Mouse (Mus musculus) midbrain, embryonic 13.5 days (tissue): ENCODE measurements around the gene Gm21698. TPM values are rescaled to one million over a fixed set of nuclear protein-coding genes. Genes with fewer than 3 reads are reported as not detected.
"Not testable (repeated sequence)": the region's sequence is repeated elsewhere in the genome, so short reads cannot be mapped to it uniquely, and the experiment has no call there.

Source experiments
- ATAC-seq: fragments of 200-750 bp; cut with Nextera tagmentation; 2 replicates; pipeline ENCODE4 v1.8.0; 2017; ENCODE audit warnings: mild to moderate bottlenecking, moderate TSS enrichment, moderate library complexity
- H3K27ac ChIP-seq: fragments of 300-500 bp; sonication (generic); 2 replicates; pipeline ENCODE4 v1.5.1; 2015; ENCODE audit warnings: inconsistent platforms, mild to moderate bottlenecking, moderate library complexity
- H3K27me3 ChIP-seq: fragments of 300-500 bp; sonication (generic); 2 replicates; pipeline ENCODE4 v1.6.1; 2015; ENCODE audit warnings: mild to moderate bottlenecking, inconsistent platforms
- H3K36me3 ChIP-seq: fragments of 300-500 bp; sonication (generic); 2 replicates; pipeline ENCODE4 v1.6.1; 2015; ENCODE audit warnings: mild to moderate bottlenecking, inconsistent platforms
- H3K4me1 ChIP-seq: fragments of 300-500 bp; sonication (generic); replicated peaks from 2 replicates; pipeline ENCODE4 v1.6.1; 2015; ENCODE audit warnings: inconsistent platforms
- H3K4me2 ChIP-seq: fragments of 300-500 bp; sonication (generic); replicated peaks from 2 replicates; pipeline ENCODE4 v1.6.1; 2015; ENCODE audit warnings: moderate library complexity, mild to moderate bottlenecking, inconsistent platforms
- H3K4me3 ChIP-seq: fragments of 300-500 bp; sonication (generic); replicated peaks from 2 replicates; pipeline ENCODE4 v1.5.1; 2015; ENCODE audit warnings: mild to moderate bottlenecking, inconsistent platforms
- H3K9ac ChIP-seq: fragments of 300-500 bp; sonication (generic); replicated peaks from 2 replicates; pipeline ENCODE4 v1.6.1; 2015; ENCODE audit warnings: mild to moderate bottlenecking, inconsistent platforms
- H3K9me3 ChIP-seq: fragments of 300-500 bp; sonication (generic); 2 replicates; pipeline ENCODE4 v1.6.1; 2016; ENCODE audit warnings: mild to moderate bottlenecking, inconsistent platforms
- WGBS: fragments of 180-500 bp; shearing (Covaris S2); methylation state at CpG from one replicate; pipeline ENCODE4 v1.1.7; 2015; 5-methylcytosine and 5-hydroxymethylcytosine counted together
- polyA plus RNA-seq: library from polyadenylated mRNA; unstranded; fragments of >200 nt; fragmentation: Nextera tagmentation; extraction: Ambion mirVana; gene quantifications from 2 replicates; pipeline ENCODE4 v1.2.1, GENCODE M21; 2015

Gm21698 gene
- polyA plus RNA-seq: 0.13 and 0.24 TPM in 2 replicates

GRCm38 (mm10) chr5:25988550-25988949 lies at the start of gene Gm21698:
Gene Gm21698, minus strand, starts transcription at chr5:25988650.
- not testable (repeated sequence) for H3K36me3 ChIP-seq, ATAC-seq, H3K27ac ChIP-seq, H3K4me2 ChIP-seq, H3K4me3 ChIP-seq, H3K4me1 ChIP-seq, H3K9me3 ChIP-seq, H3K27me3 ChIP-seq, H3K9ac ChIP-seq
- WGBS: no CpG with 5 or more reads among the region's 3 CpGs

DNA sequence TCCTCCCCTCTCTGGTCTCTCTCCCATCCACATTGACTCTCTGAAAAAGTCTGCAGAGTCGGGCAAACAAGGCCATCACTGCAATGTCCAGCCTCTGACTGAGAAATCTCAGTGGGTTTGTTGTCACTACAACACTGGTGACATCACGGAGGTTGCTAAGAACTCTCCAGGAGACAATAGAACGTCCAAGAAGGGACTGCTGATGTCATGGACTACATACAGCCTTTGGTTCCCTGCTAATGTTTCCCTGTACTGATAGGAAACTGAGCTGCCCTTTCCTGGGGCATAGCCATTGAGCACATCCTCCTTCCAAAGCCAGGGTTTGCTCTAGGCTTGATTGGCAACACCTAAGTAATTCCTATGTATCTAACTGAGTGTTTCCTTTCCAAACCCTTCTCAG lies 34.4 kb upstream of the Gm21698 start, which contains the start of gene Gm5862:
Gene Gm5862 (minus strand): TSS at position 101 of the 400 bp plus-strand sequence.
- not testable (repeated sequence) for H3K9ac ChIP-seq, H3K9me3 ChIP-seq, H3K4me1 ChIP-seq, H3K27ac ChIP-seq, H3K4me3 ChIP-seq, ATAC-seq, H3K27me3 ChIP-seq, H3K36me3 ChIP-seq, H3K4me2 ChIP-seq
- WGBS: no CpG with 5 or more reads among the region's 3 CpGs

DNA sequence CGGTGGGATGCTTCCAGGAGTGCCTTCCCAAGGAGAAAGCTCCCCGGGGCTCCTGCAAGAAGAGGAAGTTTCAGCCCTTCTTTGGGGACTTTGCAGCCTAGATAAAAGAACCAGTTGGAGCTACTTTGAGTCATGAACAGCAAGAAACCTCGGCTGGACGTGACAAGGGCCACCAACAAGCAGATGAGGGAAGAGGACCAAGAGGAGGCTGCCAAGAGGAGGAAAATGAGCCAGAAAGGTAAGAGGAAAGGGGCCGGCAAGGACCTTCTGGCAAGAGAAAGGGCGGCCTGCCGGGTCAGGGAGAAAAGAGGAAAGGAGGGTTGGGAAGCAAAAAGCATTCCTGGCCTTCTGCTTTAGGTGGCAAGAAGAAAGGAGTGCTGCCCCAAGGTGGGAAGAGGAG lies 19.2 kb upstream of the Gm21698 start:
- Histone ChIP-seq H3K4me3 (peak overlapping the region; percentile 36; the same call in 1 of the 2 replicates), H3K4me2 (peak overlapping the region; percentile 59)
- not testable (repeated sequence) for H3K27ac ChIP-seq, H3K9me3 ChIP-seq, H3K9ac ChIP-seq, ATAC-seq, H3K4me1 ChIP-seq, H3K36me3 ChIP-seq, H3K27me3 ChIP-seq
- WGBS: 71% methylated on average over 7 of the region's 7 CpGs

DNA sequence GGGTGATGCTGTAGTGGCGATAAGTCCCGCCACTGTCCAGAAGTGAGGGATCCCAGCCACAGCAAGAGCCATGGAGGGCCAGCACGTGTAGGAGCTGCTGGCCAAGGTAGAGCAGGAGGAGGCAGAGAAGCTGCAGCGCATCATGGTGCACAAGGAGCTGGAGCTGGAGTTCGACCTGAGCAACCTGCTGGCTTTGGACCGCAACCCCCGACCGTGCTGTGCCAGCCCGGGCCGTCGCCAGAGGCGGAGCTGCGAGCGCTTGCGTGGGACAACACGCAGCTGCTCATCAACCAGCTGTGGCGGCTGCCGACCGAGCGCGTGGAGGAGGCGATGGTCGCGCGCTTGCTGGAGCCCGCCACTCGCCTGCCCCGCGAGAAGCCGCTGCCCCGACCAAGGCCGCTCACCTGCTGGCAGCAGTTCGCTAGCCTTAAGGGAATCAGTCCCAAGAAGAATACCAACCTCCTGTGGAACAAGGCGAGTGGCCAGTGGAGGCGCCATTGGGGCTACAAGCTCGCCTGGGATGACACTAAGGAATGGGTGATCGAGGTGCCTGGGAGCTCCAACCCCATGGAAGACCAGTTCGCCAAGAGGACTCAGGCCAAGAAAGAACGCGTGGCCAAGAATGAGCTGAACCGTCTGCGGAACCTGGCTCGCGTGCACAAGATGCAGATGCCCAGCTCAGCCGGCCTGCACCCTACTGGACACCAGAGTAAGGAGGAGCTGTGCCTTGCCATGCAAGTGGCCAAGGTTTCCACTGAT lies 18.7 kb upstream of the Gm21698 start:
- H3K4me3 ChIP-seq: peak overlapping the region; percentile 36
- ATAC-seq: peak; percentile 98
- H3K9ac ChIP-seq: peak overlapping the region; percentile 54
- WGBS: 19% methylated on average over 45 of the region's 45 CpGs
- H3K27me3 ChIP-seq, H3K27ac ChIP-seq, H3K36me3 ChIP-seq, H3K9me3 ChIP-seq, H3K4me1 ChIP-seq: not testable (repeated sequence)
- H3K4me2 ChIP-seq: peak overlapping the region; percentile 59

GRCm38 (mm10) chr5:26004698-26005097 lies 16.2 kb upstream of the Gm21698 start, which contains the start of gene Gm1979:
Gene Gm1979, minus strand, starts transcription at chr5:26004798.
- H3K27ac ChIP-seq, H3K4me3 ChIP-seq, H3K9ac ChIP-seq, H3K4me1 ChIP-seq, H3K4me2 ChIP-seq, H3K9me3 ChIP-seq, H3K36me3 ChIP-seq, ATAC-seq, H3K27me3 ChIP-seq: not testable (repeated sequence)
- 100% methylated on average over 1 of the region's 2 CpGs for WGBS

DNA sequence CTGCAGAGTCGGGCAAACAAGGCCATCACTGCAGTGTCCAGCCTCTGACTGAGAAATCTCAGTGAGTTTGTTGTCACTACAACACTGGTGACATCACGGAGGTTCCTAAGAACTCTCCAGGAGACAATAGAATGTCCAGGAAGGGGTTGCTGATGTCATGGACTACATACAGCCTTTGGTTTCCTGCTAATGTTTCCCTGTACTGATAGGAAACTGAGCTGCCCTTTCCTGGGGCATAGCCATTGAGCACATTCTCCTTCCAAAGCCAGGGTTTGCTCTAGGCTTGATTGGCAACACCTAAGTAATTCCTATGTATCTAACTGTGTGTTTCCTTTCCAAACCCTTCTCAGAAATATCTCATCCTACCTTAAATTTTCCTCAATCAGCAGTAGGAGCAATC lies 15.9 kb downstream of the Gm21698 start, which contains the start of gene Gm21680:
Gene Gm21680 (minus strand): TSS at position 101 of the 400 bp plus-strand sequence.
- WGBS: no CpG with 5 or more reads among the region's 2 CpGs
- H3K4me1 ChIP-seq, H3K4me3 ChIP-seq, ATAC-seq, H3K9ac ChIP-seq, H3K9me3 ChIP-seq, H3K27ac ChIP-seq, H3K4me2 ChIP-seq, H3K27me3 ChIP-seq, H3K36me3 ChIP-seq: not testable (repeated sequence)

DNA sequence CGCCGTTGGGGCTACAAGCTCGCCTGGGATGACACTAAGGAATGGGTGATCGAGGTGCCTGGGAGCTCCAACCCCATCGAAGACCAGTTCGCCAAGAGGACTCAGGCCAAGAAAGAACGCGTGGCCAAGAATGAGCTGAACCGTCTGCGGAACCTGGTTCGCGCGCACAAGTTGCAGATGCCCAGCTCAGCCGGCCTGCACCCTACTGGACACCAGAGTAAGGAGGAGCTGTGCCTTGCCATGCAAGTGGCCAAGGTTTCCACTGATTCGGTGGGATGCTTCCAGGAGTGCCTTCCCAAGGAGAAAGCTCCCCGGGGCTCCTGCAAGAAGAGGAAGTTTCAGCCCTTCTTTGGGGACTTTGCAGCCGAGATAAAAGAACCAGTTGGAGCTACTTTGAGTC lies 31.4 kb downstream of the Gm21698 start:
- H3K9ac ChIP-seq, H3K27ac ChIP-seq, H3K36me3 ChIP-seq, H3K4me1 ChIP-seq, H3K27me3 ChIP-seq, H3K9me3 ChIP-seq: not testable (repeated sequence)
- H3K4me2 ChIP-seq: peak overlapping the region; percentile 43
- ATAC-seq: peak; percentile 34
- peak overlapping the region; percentile 23 for H3K4me3 ChIP-seq
- 59% methylated on average over 17 of the region's 17 CpGs for WGBS

DNA sequence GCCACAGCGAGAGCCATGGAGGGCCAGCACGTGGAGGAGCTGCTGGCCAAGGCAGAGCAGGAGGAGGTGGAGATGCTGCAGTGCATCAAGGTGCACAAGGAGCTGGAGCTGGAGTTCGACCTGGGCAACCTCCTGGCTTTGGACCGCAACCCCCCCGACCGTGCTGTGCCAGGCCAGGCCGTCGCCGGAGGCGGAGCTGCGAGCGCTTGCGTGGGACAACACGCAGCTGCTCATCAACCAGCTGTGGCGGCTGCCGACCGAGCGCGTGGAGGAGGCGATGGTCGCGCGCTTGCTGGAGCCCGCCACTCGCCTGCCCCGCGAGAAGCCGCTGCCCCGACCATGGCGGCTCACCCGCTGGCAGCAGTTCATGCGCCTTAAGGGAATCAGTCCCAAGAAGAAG lies 31.8 kb downstream of the Gm21698 start:
- 40% methylated on average over 32 of the region's 32 CpGs for WGBS
- H3K36me3 ChIP-seq: not testable (repeated sequence)

GRCm38 (mm10) chr5:25954317-25954716 lies 34.1 kb downstream of the Gm21698 start, which contains the start of gene Gm21671:
Gene Gm21671, minus strand, starts transcription at chr5:25954417.
- not testable (repeated sequence) for H3K4me3 ChIP-seq, ATAC-seq, H3K9me3 ChIP-seq, H3K27me3 ChIP-seq, H3K4me2 ChIP-seq, H3K27ac ChIP-seq, H3K36me3 ChIP-seq, H3K9ac ChIP-seq, H3K4me1 ChIP-seq
- 81% methylated on average over 2 of the region's 2 CpGs for WGBS

More for the DNA sequence above, 31.8 kb downstream of the Gm21698 start:
- H3K4me1 ChIP-seq, H3K9ac ChIP-seq, H3K9me3 ChIP-seq, H3K27me3 ChIP-seq, H3K27ac ChIP-seq: not testable (repeated sequence)
- peak; percentile 83 for ATAC-seq
- H3K4me2 ChIP-seq: peak overlapping the region; percentile 43
- H3K4me3 ChIP-seq: peak overlapping the region; percentile 23

GRCm38 (mm10) chr5:25945391-25945790 lies 43.1 kb downstream of the Gm21698 start:
- H3K9ac ChIP-seq, H3K27ac ChIP-seq, H3K36me3 ChIP-seq, H3K4me3 ChIP-seq, H3K27me3 ChIP-seq, H3K4me1 ChIP-seq, H3K9me3 ChIP-seq, H3K4me2 ChIP-seq, ATAC-seq: not testable (repeated sequence)
- WGBS: 88% methylated on average over 2 of the region's 2 CpGs

GRCm38 (mm10) chr5:25942281-25942680 lies 46.2 kb downstream of the Gm21698 start, which contains the start of gene Gm21663:
Gene Gm21663, minus strand, starts transcription at chr5:25942381.
- not testable (repeated sequence) for H3K4me3 ChIP-seq, H3K36me3 ChIP-seq, H3K27me3 ChIP-seq, H3K9me3 ChIP-seq, H3K4me1 ChIP-seq, H3K9ac ChIP-seq, ATAC-seq, H3K4me2 ChIP-seq, H3K27ac ChIP-seq
- WGBS: 55% methylated on average over 2 of the region's 2 CpGs
